Mouse (Mus musculus) MEL (cell line): ENCODE data around the gene Mzt1. TPM values are rescaled to one million over a fixed set of nuclear protein-coding genes. Genes with fewer than 3 reads are reported as not detected.

Source experiments
- DNase-seq: peaks from one replicate; pipeline ENCODE4 v3.0.0; 2011; ENCODE audit warnings: low read depth, low spot score
- H3K27ac ChIP-seq: 2 replicates; pipeline ENCODE4 v1.5.1; 2012; ENCODE audit warnings: low read depth, mild to moderate bottlenecking, control low read depth, low read length, moderate library complexity; ENCODE audit not compliant: control insufficient read depth
- H3K27me3 ChIP-seq, 2 experiments: fragments of 150-350 bp in 1 of 2; sonication (generic) in 1 of 2; 2 replicates each; pipeline ENCODE4 v1.6.1; 2012; ENCODE audit warnings: low read length in 2 of 2, mild to moderate bottlenecking in 2 of 2, improper control_type of control experiment in 1 of 2, moderate library complexity in 1 of 2; ENCODE audit not compliant: insufficient read depth in 2 of 2, control insufficient read depth in 1 of 2
- H3K36me3 ChIP-seq, 2 experiments: 2 replicates each; pipeline ENCODE4 v1.6.1; 2012 to 2014; ENCODE audit warnings: low read length in 2 of 2, improper control_type of control experiment in 1 of 2, inconsistent platforms in 1 of 2, mild to moderate bottlenecking in 1 of 2; ENCODE audit not compliant: insufficient read depth in 2 of 2, control insufficient read depth in 1 of 2
- H3K4me1 ChIP-seq, 2 experiments: fragments of 150-350 bp in 1 of 2; sonication (generic) in 1 of 2; 2 replicates each; pipeline ENCODE4 v1.6.1; 2012; ENCODE audit warnings: low read length in 2 of 2, improper control_type of control experiment in 1 of 2, mild to moderate bottlenecking in 1 of 2; ENCODE audit not compliant: insufficient read depth in 2 of 2, control insufficient read depth in 1 of 2
- H3K4me3 ChIP-seq, 2 experiments: fragments of 150-350 bp in 1 of 2; sonication (generic) in 1 of 2; 2 replicates each; pipeline ENCODE4 v1.5.1; 2012; ENCODE audit warnings: low read depth in 2 of 2, low read length in 2 of 2, mild to moderate bottlenecking in 2 of 2, moderate library complexity in 2 of 2, control low read depth in 1 of 2, improper control_type of control experiment in 1 of 2; ENCODE audit not compliant: control insufficient read depth in 1 of 2, insufficient read depth in 1 of 2
- H3K79me2 ChIP-seq: 2 replicates; pipeline ENCODE4 v1.6.1; 2012; ENCODE audit warnings: mild to moderate bottlenecking, low read length, moderate library complexity; ENCODE audit not compliant: control insufficient read depth, poor library complexity, insufficient read depth
- H3K9ac ChIP-seq: 2 replicates; pipeline ENCODE4 v1.6.1; 2012; ENCODE audit warnings: low read depth, mild to moderate bottlenecking, control low read depth, low read length, moderate library complexity; ENCODE audit not compliant: control insufficient read depth, poor library complexity, severe bottlenecking
- H3K9me3 ChIP-seq: fragments of 150-350 bp; sonication (generic); replicated peaks from 2 replicates; pipeline ENCODE4 v1.6.1; 2012; ENCODE audit warnings: mild to moderate bottlenecking, low read length, improper control_type of control experiment, moderate library complexity; ENCODE audit not compliant: insufficient read depth
- EP300 ChIP-seq, 2 experiments: IDR thresholded peaks; 2 replicates each; pipeline ENCODE4 v1.6.1; 2011; ENCODE audit warnings: improper control_type of control experiment in 2 of 2, low read length in 2 of 2, low read depth in 1 of 2, mild to moderate bottlenecking in 1 of 2
- GABPA ChIP-seq: IDR thresholded peaks from 2 replicates; pipeline ENCODE4 v1.6.1; 2012; ENCODE audit warnings: low read depth, mild to moderate bottlenecking, inconsistent platforms, low read length, improper control_type of control experiment, moderate library complexity
- GATA1 ChIP-seq: IDR thresholded peaks from 2 replicates; pipeline ENCODE4 v1.6.1; 2011; ENCODE audit warnings: low read depth, low read length, improper control_type of control experiment
- HCFC1 ChIP-seq: IDR thresholded peaks from 2 replicates; pipeline ENCODE4 v1.6.1; 2012; ENCODE audit warnings: low read depth, mild to moderate bottlenecking, inconsistent platforms, low read length, improper control_type of control experiment, moderate library complexity
- KAT2A ChIP-seq: conservative IDR thresholded peaks from 2 replicates; pipeline ENCODE4 v1.6.1; 2012; ENCODE audit warnings: low read depth, low read length, improper control_type of control experiment, inconsistent platforms
- MAFK ChIP-seq: IDR thresholded peaks from 2 replicates; pipeline ENCODE4 v1.6.1; 2011; ENCODE audit warnings: low read depth, mild to moderate bottlenecking, low read length, improper control_type of control experiment, borderline replicate concordance
- MAZ ChIP-seq: IDR thresholded peaks from 2 replicates; pipeline ENCODE4 v1.6.1; 2012; ENCODE audit warnings: low read depth, mild to moderate bottlenecking, inconsistent platforms, low read length, improper control_type of control experiment
- MEF2A ChIP-seq: IDR thresholded peaks from 2 replicates; pipeline ENCODE4 v1.6.1; 2014; ENCODE audit warnings: low read depth, mild to moderate bottlenecking, inconsistent platforms, low read length, improper control_type of control experiment; ENCODE audit not compliant: poor library complexity, insufficient replicate concordance, severe bottlenecking; ENCODE audit errors: extremely low read depth
- MYB ChIP-seq: IDR thresholded peaks from 2 replicates; pipeline ENCODE4 v1.6.1; 2011; ENCODE audit warnings: mild to moderate bottlenecking, low read depth, low read length, improper control_type of control experiment
- NRF1 ChIP-seq: IDR thresholded peaks from 2 replicates; pipeline ENCODE4 v1.6.1; 2014; ENCODE audit warnings: low read depth, mild to moderate bottlenecking, inconsistent platforms, low read length, improper control_type of control experiment, moderate library complexity; ENCODE audit not compliant: poor library complexity, insufficient read depth, severe bottlenecking
- POLR2A ChIP-seq, 2 experiments: IDR thresholded peaks; 2 replicates each; pipeline ENCODE4 v1.6.1; 2011 to 2012; ENCODE audit warnings: low read length in 2 of 2, mild to moderate bottlenecking in 2 of 2, control low read depth in 1 of 2, improper control_type of control experiment in 1 of 2, low read depth in 1 of 2, moderate library complexity in 1 of 2; ENCODE audit not compliant: control insufficient read depth in 1 of 2, insufficient read depth in 1 of 2, poor library complexity in 1 of 2
- POLR2AphosphoS5 ChIP-seq: IDR thresholded peaks from 2 replicates; pipeline ENCODE4 v1.6.1; 2012; ENCODE audit warnings: low read depth, borderline replicate concordance, mild to moderate bottlenecking, inconsistent platforms, low read length, moderate library complexity, mixed read lengths
- RAD21 ChIP-seq: IDR thresholded peaks from 2 replicates; pipeline ENCODE4 v1.6.1; 2011; ENCODE audit warnings: mild to moderate bottlenecking, low read depth, low read length, improper control_type of control experiment
- SIN3A ChIP-seq: IDR thresholded peaks from 2 replicates; pipeline ENCODE4 v1.6.1; 2012; ENCODE audit warnings: low read length, improper control_type of control experiment, inconsistent platforms
- TBP ChIP-seq: IDR thresholded peaks from 2 replicates; pipeline ENCODE4 v1.8.0; 2011; ENCODE audit warnings: low read depth, low read length, improper control_type of control experiment
- TCF12 ChIP-seq: IDR thresholded peaks from 2 replicates; pipeline ENCODE4 v1.6.1; 2014; ENCODE audit warnings: low read depth, mild to moderate bottlenecking, inconsistent platforms, low read length, improper control_type of control experiment, moderate library complexity
- UBTF ChIP-seq: IDR thresholded peaks from 2 replicates; pipeline ENCODE4 v1.6.1; 2012; ENCODE audit warnings: low read depth, mild to moderate bottlenecking, inconsistent platforms, low read length, improper control_type of control experiment, moderate library complexity, borderline replicate concordance; ENCODE audit not compliant: insufficient read depth
- USF2 ChIP-seq, 2 experiments: IDR thresholded peaks; 2 replicates each; pipeline ENCODE4 v1.6.1; 2011 to 2012; ENCODE audit warnings: improper control_type of control experiment in 2 of 2, low read length in 2 of 2, borderline replicate concordance in 1 of 2, inconsistent platforms in 1 of 2, low read depth in 1 of 2, mild to moderate bottlenecking in 1 of 2; ENCODE audit not compliant: insufficient read depth in 1 of 2
- ZC3H11A ChIP-seq: IDR thresholded peaks from 2 replicates; pipeline ENCODE4 v1.6.1; 2012; ENCODE audit warnings: low read depth, mild to moderate bottlenecking, inconsistent platforms, low read length, improper control_type of control experiment
- ZKSCAN1 ChIP-seq: IDR thresholded peaks from 2 replicates; pipeline ENCODE4 v1.6.1; 2012; ENCODE audit warnings: low read depth, mild to moderate bottlenecking, inconsistent platforms, low read length, improper control_type of control experiment, moderate library complexity
- ZMIZ1 ChIP-seq: IDR thresholded peaks from 2 replicates; pipeline ENCODE4 v1.6.1; 2012; ENCODE audit warnings: low read depth, mild to moderate bottlenecking, inconsistent platforms, low read length, improper control_type of control experiment, moderate library complexity
- ZNF384 ChIP-seq: IDR thresholded peaks from 2 replicates; pipeline ENCODE4 v1.6.1; 2012; ENCODE audit warnings: low read depth, mild to moderate bottlenecking, inconsistent platforms, low read length, improper control_type of control experiment
- polyA plus RNA-seq, 2 experiments: library from polyadenylated mRNA; stranded (reverse) in 1 of 2; unstranded in 1 of 2; fragments of >175 nt in 1 of 2; fragments of >200 nt in 1 of 2; gene quantifications; 2 replicates each; pipeline versions ENCODE4 v1.2.1 to v1.2.4; 2012; ENCODE audit warnings: low replicate concordance in 2 of 2, low read depth in 1 of 2; ENCODE audit not compliant: insufficient read length in 2 of 2, insufficient read depth in 1 of 2, missing spikeins in 1 of 2
- total RNA-seq: library from RNA; depleted of rRNA; stranded (reverse); fragments of 300-350 nt; gene quantifications from 2 replicates; pipeline ENCODE4 v1.2.3, GENCODE M21; 2012

Gene Mzt1
- total and polyA plus RNA-seq, 3 experiments: 17.5 to 42.3 TPM; not detected in 1

DNA sequence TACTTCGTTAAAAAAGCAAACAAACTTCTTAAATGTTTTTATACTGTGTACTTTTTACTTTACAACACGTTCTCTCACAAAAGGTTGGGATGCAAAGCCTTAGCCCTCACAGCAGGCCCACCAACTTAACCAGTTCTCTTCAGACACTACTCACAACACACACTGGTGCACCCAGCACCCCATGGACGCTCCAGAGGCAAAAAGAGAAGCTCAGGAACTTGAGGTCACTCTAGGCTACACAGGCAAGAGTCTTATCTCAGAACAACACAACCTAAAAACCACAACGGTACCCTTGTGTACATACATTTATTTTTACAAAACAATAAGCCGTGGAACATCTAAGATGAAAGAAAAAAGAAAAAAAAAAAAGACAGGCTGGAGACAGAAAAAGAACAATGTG is 1.2 kb downstream of the Mzt1 start:
- Histone ChIP-seq H3K9ac (peak overlapping the region; percentile 83), H3K27ac (peak overlapping the region; percentile 72), H3K27me3 (no peaks in the 10 kb centered on the region), H3K36me3 (peaks cover 15 to 37% of the 10 kb centered on the region in 2 experiments), H3K79me2 (peaks cover 62% of the 10 kb centered on the region), H3K4me3 (peak overlapping the region; percentile 81 to 86), H3K4me1 (peaks cover 13 to 27% of the 10 kb centered on the region in 2 experiments), H3K9me3 (no peaks in the 10 kb centered on the region)
- peak; percentile 71 for DNase-seq
- TF ChIP-seq GATA1 (0 out of 2 replicates have a peak, but pooled peaks have one; percentile 15), KAT2A (no peak)

DNA sequence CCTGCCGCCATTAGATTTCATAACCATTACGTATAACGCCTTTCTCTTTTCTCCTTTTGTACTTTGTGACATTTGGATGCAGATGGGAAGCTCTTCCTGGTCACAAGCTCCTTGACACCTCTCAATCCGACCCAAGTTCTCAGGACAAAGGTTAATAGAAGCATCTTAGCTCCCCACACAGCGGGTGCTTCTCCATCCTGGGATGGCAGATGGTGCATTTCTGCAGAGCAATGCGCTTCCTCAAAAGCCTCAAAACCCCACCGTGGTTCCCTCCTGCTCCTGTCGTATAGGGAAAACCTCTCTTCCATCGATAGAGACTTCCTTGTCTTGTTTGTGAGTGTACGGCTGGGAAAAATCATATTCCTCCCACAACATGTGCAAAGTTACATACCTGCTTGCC is 1.8 kb downstream of the Mzt1 start:
- Histone ChIP-seq H3K36me3 (peaks cover 15 to 33% of the 10 kb centered on the region in 2 experiments), H3K27me3 (no peaks in the 10 kb centered on the region), H3K4me1 (peaks cover 13 to 25% of the 10 kb centered on the region in 2 experiments), H3K9ac (peak overlapping the region; percentile 83), H3K27ac (peak overlapping the region; percentile 34), H3K9me3 (no peaks in the 10 kb centered on the region), H3K4me3 (peak overlapping the region; percentile 81 to 86), H3K79me2 (peaks cover 60% of the 10 kb centered on the region)
- peak; percentile 45 for DNase-seq
- TF ChIP-seq ZC3H11A (no peak), SIN3A (no peak), RAD21 (no peak), UBTF (no peak), MEF2A (no peak), HCFC1 (no peak), TCF12 (no peak), EP300 (IDR thresholded peaks at IDR 0.05; ENCODE audit: low read depth in 1 of 2, low read length in 2 of 2) (no peak), POLR2A (IDR thresholded peaks at IDR 0.05; ENCODE audit: control insufficient read depth in 1 of 2, insufficient read depth in 1 of 2, low read depth in 1 of 2, low read length in 2 of 2, poor library complexity in 1 of 2) (no peak), NRF1 (no peak), POLR2AphosphoS5 (no peak), TBP (no peak), GABPA (no peak)

DNA sequence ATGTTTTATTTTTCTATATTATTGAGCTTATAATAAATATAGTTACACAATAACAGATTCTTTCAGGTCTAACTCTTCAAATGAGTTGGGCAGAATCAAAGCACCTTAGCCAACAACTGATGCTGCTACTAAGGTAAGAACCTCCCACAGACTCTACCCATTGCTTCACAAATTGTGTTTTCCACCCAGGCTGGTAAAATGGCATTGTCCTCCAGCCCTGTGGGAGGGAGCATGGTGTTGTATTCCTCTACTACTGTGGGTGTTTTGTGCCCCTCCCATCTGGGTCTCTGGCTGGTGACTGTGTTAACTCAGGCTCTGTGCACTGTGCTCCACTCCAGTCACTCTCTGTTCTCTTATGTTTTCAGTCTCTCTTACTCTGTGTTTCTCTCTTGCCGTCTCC is 2.4 kb downstream of the Mzt1 start:
- Histone ChIP-seq H3K4me3 (no peak overlapping the region), H3K9ac (no peak overlapping the region; the same call in 1 of the 2 replicates), H3K27ac (no peak overlapping the region), H3K36me3 (peaks cover 17 to 27% of the 10 kb centered on the region in 2 experiments), H3K9me3 (no peaks in the 10 kb centered on the region), H3K27me3 (no peaks in the 10 kb centered on the region), H3K79me2 (peaks cover 58% of the 10 kb centered on the region), H3K4me1 (peaks cover 13 to 20% of the 10 kb centered on the region in 2 experiments)
- TF ChIP-seq ZMIZ1 (no peak), MYB (no peak), POLR2A (IDR thresholded peaks at IDR 0.05; ENCODE audit: control insufficient read depth in 1 of 2, insufficient read depth in 1 of 2, low read depth in 1 of 2, low read length in 2 of 2, poor library complexity in 1 of 2) (no peak), UBTF (no peak), USF2 (IDR thresholded peaks at IDR 0.05; ENCODE audit: borderline replicate concordance in 1 of 2, insufficient read depth in 1 of 2, low read depth in 1 of 2, low read length in 2 of 2) (no peak), HCFC1 (no peak), MAZ (no peak), GATA1 (no peak), ZKSCAN1 (no peak), POLR2AphosphoS5 (no peak), MAFK (no peak), ZNF384 (no peak)
- no peak for DNase-seq
